Comparison of ENCODE assay signal across 8 mouse cellular contexts in genomic region chr11:119083724-119084445, GRCm38 (mm10). TPM values are rescaled to one million over a fixed set of nuclear protein-coding genes. Genes with fewer than 3 reads are reported as not detected.
DNase-seq lines count a peak whose midpoint lies in the region; ATAC-seq and TF ChIP-seq lines count a peak whose summit lies in the region.

No protein-coding gene starts in this region.

- no peak overlapping the region for H3K27ac ChIP-seq in heart, embryonic 11.5 days (ENCODE audit: low read depth, low read length)
- H3K27ac ChIP-seq in liver, embryonic 14.5 days: no peak overlapping the region

- TF ChIP-seq EP300 in liver, embryonic 14.5 days (IDR thresholded peaks at IDR 0.05; ENCODE audit: low read depth): no peak

- DNase-seq in testis, postnatal 10 days (ENCODE audit: low spot score): peak; percentile 73
- DNase-seq in testis, postnatal 14 days (ENCODE audit: low spot score): no peak
- DNase-seq in cerebellum, postnatal 10 days: peak; percentile 69 to 71
- DNase-seq in kidney, adult 8-10 months: peak; percentile 65 to 67
- DNase-seq in liver, embryonic 14.5 days (ENCODE audit: low read depth in 3 of 3, low spot score in 3 of 3): no peak
- peak; percentile 85 for DNase-seq in naive thymus-derived CD4-positive, alpha-beta T cell, adult 2 months (ENCODE audit: low read depth)
- DNase-seq in thymus, postnatal 4 days: peak; percentile 86

- H3K9ac ChIP-seq in heart, embryonic 11.5 days (ENCODE audit: low read depth, low read length): peak overlapping the region; percentile 96
- H3K9ac ChIP-seq in liver, embryonic 14.5 days (replicated peaks): no peak overlapping the region

- peak; percentile 16; the same call in 1 of the 2 replicates for TF ChIP-seq CTCF in liver, embryonic 14.5 days (IDR thresholded peaks at IDR 0.05; ENCODE audit: low read depth)

- H3K4me3 ChIP-seq in heart, embryonic 11.5 days (ENCODE audit: low read depth, low read length): peak overlapping the region; percentile 84
- H3K4me3 ChIP-seq in liver, embryonic 14.5 days (ENCODE audit: insufficient read depth in 1 of 2, low read depth in 2 of 2, low read length in 2 of 2): peak overlapping the region; percentile 71 to 74; a peak in 3 of 4 replicates

- WGBS in heart, embryonic 11.5 days (ENCODE audit: insufficient replicate concordance): 7% methylated on average over 28 of the region's 28 CpGs
- 3% methylated on average over 28 of the region's 28 CpGs for WGBS in liver, embryonic 14.5 days (ENCODE audit: insufficient replicate concordance)

- peak overlapping the region; percentile 91 for H3K4me2 ChIP-seq in heart, embryonic 11.5 days
- peak overlapping the region; percentile 77 for H3K4me2 ChIP-seq in liver, embryonic 14.5 days (ENCODE audit: low read depth)

- no peaks in the 10 kb centered on the region for H3K9me3 ChIP-seq in heart, embryonic 11.5 days (replicated peaks; ENCODE audit: control insufficient read depth, low read length)
- no peaks in the 10 kb centered on the region for H3K9me3 ChIP-seq in liver, embryonic 14.5 days (ENCODE audit: control insufficient read depth, low read length)

- peaks cover 67% of the 10 kb centered on the region for H3K4me1 ChIP-seq in heart, embryonic 11.5 days (ENCODE audit: control insufficient read depth, insufficient read depth, low read length)
- peaks cover 0 to 12% of the 10 kb centered on the region in 2 experiments; a peak in 3 of 4 replicates for H3K4me1 ChIP-seq in liver, embryonic 14.5 days (replicated peaks; ENCODE audit: control insufficient read depth in 2 of 2, insufficient read depth in 2 of 2, low read length in 1 of 2)

- H3K36me3 ChIP-seq in heart, embryonic 11.5 days (ENCODE audit: control insufficient read depth, insufficient read depth, low read length): peaks cover 9% of the 10 kb centered on the region
- no peaks in the 10 kb centered on the region for H3K36me3 ChIP-seq in liver, embryonic 14.5 days (replicated peaks; ENCODE audit: control insufficient read depth, insufficient read depth, low read depth)

- peaks cover 52% of the 10 kb centered on the region for H3K27me3 ChIP-seq in heart, embryonic 11.5 days (ENCODE audit: control insufficient read depth, insufficient read depth, low read length)
- H3K27me3 ChIP-seq in liver, embryonic 14.5 days (ENCODE audit: control insufficient read depth, insufficient read depth, low read length): peaks cover 36% of the 10 kb centered on the region

- no peak for ATAC-seq in heart, embryonic 11.5 days (replicated peaks; ENCODE audit: insufficient number of reproducible peaks, low FRiP score, low TSS enrichment)
- no peak for ATAC-seq in liver, embryonic 14.5 days (ENCODE audit: insufficient read depth)

RNA-seq across cellular contexts. Expression of gene Cbx4, which starts 2.1 kb away (rescaled TPM):
- polyA plus RNA-seq in heart, embryonic 11.5 days (2014; fragmentation: Nextera tagmentation; extraction: Ambion mirVana): 6.3 and 7.7 TPM in 2 replicates
- polyA plus RNA-seq in liver, embryonic 14.5 days (2012; rRNA removed): 1.8 and 3.3 TPM in 2 replicates
- 1.6 and 2.0 TPM in 2 replicates for polyA plus RNA-seq in liver, embryonic 14.5 days (2014; fragmentation: Nextera tagmentation; extraction: Ambion mirVana)

RNA-seq across cellular contexts. Expression of gene Cbx8, which starts 43.1 kb away (rescaled TPM):
- 6.7 and 7.8 TPM in 2 replicates for polyA plus RNA-seq in heart, embryonic 11.5 days (2014; fragmentation: Nextera tagmentation; extraction: Ambion mirVana)
- polyA plus RNA-seq in liver, embryonic 14.5 days (2012; rRNA removed): 0.64 and 0.95 TPM in 2 replicates
- 1.6 and 2.1 TPM in 2 replicates for polyA plus RNA-seq in liver, embryonic 14.5 days (2014; fragmentation: Nextera tagmentation; extraction: Ambion mirVana)

Comparison
In these comparisons a context has a peak if more than half of its experiments do, and no peak if none do; other contexts are left out.
1. DNase-seq: peak in testis, postnatal 10 days (single experiment), cerebellum, postnatal 10 days (2 of 2), kidney, adult 8-10 months (2 of 2), naive thymus-derived CD4-positive, alpha-beta T cell, adult 2 months (single experiment) and thymus, postnatal 4 days (single experiment); none in testis, postnatal 14 days (single experiment) and liver, embryonic 14.5 days (0 of 3).